Mouse (Mus musculus): ENCODE measurements around the gene Pitpnm2.

The Pitpnm2 gene

DNA sequence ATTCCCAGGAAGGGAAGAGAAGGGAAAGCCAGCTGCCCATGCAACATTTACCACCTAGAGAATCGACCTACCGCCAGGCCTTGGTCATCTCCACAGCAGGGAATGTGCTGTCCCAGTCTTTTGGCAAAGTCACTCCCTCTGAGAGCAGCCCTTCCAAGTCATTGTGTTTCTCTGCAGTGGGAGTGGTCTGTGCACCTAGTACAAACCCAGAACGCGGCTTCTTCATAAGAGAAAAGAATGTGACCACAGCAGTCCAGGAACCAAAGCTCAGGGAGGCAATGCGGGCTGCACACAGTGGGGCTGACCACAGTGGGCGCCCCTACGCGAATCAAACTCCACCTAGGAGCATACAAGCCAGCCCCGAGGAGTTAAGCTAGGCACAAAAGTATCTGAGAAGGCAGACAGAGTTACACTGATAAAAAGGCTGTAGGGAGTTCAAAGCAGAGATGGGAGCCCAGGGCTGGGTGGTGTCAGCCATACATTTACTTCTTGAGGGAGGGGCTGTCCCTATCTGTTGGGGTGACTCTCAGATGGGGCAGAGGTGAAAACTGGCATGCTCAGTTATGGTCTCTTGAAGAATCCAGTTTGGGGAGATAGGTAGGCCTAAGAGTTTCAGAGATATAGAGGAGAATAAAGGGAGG lies 1.5 kb downstream of the Pitpnm2 start:
- DNase-seq (ENCODE audit: low spot score in 2 of 2), result no peak

DNA sequence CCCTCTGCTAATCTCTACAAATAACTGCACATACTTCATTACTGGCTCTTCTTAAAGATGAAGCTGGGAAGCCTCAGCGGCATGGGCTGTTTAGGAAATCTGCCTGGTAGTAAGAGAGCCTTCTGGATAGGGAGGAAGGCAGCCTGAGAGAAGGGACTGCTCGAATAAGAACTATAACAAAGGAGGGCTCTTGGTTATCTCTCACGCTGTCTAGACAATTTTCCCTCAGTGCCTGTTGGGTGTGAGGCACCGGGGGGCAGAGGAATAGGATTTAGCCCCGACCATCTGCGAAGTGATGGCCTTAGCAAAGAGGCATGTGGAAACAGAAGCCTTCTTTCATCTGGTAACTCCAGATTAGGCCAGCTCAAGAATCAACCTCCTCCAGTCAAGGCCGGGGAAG lies 2.3 kb downstream of the Pitpnm2 start:
- no peak for DNase-seq (ENCODE audit: low spot score in 2 of 2)

DNA sequence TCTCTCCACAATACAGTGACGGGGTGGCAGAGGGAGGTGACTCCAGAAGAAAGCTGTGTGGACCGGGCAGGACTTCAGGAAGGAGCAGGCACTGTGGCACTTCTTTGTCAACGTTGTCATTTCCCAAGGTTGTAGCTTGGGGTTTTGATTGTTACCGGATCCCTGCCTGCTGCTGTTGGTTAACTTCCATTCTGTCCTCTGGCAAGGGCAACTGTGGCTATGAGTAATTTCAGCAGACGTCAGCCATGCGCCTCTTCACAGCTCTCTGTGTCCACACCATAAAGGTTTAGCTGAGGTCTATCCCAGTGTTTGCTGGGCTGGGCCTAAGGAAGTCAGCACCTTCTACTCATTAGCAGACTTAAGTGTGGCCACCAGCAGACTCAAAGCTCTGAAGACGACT lies 4.7 kb downstream of the Pitpnm2 start:
- DNase-seq (ENCODE audit: low spot score in 2 of 2), result no peak

DNA sequence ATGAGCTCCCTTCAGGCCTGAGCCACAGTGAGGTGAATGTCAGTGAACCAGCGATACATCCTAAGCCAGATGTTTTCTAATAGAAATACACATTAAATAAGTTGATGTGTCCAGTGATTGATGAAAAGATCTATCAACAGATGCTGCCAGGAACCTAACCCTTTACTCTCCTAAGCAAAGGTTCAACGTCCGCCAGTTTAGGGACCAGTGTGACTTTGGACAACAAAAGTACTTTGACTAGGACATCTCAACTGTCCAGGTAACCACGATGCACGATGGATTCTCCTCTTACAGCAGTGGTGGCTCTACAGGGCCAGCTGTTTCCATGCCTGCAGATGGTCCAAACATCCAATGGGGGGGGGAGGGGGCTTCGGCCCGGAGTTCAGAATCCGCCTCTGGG lies 5.1 kb downstream of the Pitpnm2 start:
- DNase-seq (ENCODE audit: low spot score in 2 of 2), result no peak

DNA sequence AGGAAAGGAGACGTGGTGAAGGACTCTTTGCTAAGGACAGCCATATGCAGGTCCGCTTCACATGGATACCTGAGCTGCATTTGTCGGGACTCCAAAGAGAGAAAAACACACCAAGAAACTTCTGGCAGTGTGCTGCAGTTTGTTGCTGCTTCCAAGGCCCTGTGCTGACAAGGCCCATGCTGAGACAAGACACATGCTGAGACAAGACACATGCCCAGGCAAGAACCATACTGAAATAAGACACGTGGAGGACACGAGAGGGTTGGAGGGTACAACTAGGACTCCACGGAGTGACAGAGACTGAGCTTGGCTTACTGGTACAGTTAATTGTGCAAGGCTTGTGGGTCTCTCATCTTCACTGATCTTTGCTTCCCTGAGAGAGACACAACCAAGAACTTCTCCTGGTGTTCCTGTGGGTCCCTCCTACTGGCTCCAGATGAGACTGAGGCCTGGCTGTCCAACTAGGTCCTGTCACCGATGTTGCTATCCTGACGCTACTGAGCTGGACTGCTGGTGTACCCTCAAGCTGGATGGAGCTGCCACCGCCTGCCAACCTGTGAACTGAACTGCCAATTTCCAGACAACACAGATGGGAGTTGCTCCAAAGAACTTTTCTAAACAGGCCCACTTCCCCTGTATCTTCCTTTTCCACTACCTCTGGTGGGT lies 6.2 kb downstream of the Pitpnm2 start:
- no peak for DNase-seq (ENCODE audit: low spot score in 2 of 2)

DNA sequence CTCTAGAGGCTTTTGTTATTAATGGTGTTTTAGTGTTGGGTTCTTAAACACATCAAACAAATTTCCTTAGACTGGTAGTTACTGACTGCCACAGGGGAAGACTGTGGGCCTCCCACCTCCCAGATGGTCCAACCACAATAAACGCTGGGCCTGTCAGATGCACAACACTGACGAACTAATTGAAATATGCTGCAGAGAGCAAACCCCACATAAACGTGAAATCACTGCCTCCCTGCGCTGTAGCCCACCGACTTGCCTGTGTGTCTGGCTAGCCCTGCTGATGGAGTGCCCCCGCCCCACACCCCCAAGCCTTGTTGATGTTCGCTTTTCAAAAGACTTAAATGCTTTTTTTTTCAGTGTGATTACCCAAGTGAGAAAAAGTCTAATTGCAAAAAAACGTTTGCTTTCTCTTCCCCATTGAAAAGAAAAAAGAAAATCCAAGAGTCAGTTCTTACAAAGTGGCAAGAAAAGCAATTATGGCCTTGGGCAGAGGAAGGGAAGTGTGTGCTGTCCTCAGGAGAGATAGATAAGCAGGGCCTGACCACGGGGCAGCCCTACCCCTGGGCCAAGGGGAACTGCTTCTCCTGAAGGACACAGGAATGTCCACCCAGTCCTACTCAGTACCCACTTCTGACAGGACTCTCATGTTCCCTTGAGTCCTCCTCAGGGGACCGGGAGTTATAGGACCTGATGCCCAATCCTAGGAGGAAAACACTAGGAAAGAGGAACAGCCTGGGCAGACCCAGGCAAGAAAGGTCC lies 7.7 kb downstream of the Pitpnm2 start:
- no peak for DNase-seq (ENCODE audit: low spot score in 2 of 2)

DNA sequence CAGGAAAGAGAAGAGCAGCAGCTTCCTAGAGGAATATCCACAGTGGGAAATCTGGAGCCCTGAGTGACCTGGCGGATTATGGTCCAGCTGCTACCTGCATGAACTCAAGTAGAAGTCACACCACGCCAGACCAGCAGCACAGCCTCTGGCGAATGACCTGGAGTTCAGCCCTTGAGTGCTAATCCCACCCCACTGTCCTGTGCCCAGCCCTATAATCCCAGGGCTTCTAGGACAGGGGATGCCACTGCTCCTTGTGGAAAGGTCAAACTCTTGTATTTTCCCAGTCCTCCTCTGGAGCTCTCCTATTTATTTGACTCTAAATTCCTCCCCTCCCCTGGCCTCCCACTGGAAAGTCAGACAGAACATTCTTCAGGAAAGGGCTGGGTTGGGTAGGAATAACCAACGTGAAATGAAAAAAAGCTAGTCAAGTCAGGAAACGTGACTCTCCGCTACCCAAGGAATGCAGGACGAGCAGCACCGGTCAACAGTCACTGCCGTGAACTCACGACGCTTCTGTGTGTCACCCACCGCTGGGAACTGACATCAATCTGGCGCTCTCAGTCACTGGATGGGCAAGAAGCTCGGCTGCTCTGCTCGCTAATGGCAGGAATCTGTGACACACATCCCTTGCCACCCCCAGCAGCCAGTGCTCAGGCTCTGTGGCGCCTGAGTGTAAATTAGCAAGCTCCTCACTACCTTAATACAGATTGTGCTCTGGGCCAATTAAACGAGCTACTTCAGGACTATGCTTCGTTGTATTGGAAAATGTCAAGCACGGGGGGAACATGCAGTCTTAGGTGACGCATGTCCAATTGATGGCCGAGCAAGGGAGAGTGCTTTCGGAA lies 8.5 kb downstream of the Pitpnm2 start:
- DNase-seq (ENCODE audit: low spot score in 2 of 2), result no peak

DNA sequence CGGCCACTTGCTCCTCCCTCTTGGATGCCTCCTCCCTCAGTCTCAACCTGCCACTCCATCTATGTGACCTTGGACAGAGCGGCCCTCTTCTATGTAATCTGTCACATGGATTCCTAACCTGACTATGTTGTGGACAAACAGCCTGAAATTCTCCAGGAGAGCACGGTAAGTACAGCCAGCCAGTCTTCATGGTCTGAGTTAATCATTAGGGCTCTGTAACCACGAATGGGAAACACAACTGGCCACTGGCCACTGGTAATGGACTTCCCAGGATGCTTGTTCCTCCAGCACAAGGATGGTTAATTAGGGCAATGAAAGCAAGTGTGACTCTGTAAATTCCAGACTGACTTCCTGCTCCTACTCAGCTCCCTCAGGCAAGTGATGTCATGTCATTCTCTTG lies 13.4 kb downstream of the Pitpnm2 start:
- DNase-seq (ENCODE audit: low spot score in 2 of 2), result no peak

DNA sequence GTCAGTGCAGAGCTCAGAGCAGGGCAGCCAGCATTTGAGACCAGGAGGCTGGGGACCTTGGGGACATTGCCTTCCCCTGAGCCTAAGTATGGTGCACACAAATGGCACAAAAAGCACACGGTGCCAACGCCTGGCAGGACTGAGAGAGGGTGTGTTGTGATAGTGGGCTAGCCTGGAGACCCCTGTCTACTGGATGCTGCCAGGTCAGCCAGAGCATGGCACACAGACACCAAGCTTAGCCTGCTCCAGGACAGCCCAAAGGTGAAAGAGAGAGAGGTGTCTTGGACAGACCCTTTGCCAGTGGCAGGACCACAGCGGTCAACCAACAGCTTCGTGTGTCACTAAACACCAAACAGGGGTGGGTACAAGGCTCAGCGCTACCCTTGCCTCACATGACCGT lies 14.8 kb downstream of the Pitpnm2 start:
- DNase-seq (ENCODE audit: low spot score in 2 of 2), result no peak

DNA sequence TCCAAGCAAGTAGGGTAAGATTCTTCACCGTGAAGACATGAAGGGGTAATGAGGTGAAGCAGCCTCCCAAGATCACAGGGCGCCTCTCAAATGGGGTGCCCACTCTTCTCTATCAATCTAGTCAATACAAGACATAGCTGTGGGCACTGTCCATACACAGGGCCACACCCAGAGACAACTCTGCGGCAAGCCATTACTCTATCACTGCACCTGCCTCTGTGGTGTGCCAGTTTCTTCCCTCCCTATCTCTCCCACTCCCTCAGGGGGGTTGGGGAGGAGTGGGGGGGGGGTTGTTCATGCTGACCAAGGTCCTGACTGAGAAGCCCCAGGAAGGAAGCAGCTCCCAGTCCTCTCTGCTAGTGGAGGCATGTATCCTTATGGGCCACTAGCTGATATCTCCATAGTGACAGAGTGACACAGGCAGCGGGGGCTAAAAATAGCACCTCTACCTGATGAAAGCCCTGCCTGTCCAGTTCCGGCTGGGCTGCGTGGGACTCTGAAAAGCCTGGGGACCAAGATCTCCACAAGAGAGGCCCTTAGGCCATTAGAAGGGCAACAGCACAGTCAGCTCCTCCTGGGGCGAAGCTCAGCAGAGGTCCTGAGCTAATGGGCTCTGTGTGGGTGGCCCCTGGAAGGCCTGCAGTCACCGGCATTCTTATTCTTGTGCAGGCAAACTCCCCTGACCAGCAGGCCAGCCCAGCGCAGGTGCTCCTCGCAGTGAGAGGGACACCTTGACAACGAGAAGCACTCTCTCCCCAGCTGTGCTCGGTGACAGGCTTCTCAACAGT lies 15.5 kb downstream of the Pitpnm2 start:
- no peak for DNase-seq (ENCODE audit: low spot score in 2 of 2)

DNA sequence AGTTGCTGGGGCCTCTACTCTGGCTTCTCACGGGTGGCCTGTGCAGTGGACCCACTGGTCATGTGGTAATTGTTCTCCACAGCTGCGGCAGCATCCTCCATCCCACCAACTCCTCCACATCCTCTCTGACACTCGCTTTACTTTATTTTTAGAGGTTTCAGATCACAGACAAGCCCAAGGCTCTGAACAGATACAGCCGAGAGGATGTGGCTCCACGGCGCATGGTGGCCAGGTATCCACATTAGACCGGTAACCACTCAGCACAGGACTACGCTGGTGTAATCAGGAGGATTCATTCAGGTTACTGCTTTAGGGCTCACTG lies 16.5 kb downstream of the Pitpnm2 start:
- no peak for DNase-seq (ENCODE audit: low spot score in 2 of 2)

DNA sequence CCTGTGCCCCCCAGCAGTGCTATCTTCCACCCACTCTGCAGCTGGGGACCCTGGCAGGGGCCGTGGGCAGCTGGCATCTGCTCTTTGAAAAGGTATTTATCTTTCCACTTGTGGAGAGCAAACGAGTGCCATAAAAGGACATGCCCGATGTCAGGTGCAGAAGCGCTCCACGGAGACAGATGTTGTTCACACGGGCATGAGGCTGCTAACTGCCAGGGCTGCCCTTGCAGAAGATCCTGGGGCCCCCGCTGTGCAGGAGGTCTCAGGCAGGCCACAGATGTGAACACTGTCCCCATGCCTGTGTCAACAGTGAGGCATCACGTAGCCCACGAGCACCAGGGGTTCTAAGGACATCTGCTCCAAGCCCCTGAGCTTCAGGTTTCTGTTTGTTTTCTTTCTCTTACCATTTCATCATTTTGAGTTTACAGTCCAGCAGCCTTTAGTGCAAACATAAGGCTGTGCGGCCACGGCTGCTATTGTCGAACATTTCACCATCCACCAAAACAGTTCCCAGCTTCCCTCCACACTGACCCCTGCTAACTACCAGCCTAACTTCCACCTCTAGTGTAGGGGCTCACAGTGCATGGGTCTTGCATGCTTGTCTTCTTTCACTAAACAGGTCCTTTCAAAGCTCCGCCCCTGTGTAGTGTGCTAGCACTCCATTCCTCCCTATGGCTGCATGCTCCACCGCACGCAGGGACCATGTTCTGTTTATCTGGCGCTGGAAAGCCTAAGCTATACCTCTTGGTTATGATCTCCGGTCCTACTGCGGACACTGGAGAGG lies 17.0 kb downstream of the Pitpnm2 start:
- DNase-seq (ENCODE audit: low spot score in 2 of 2), result no peak

DNA sequence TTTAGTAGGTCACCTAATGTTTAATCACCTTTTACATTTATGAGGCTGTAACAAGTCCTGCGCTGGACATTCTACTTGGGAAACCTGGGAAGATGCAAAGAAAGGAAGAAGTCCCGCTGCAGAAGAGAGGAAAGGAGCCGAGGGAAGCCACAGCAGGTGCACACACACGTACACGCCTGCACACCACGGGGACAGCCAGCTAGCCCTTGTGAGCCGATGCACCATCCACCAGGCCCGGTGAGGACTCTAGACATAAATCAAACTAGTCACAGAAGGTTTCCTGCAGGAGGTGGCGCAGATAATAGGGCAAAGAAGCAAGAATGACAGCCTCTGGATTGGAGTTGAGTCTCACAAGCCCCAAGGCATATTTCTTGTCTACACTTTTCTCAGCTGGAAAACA lies 19.1 kb downstream of the Pitpnm2 start:
- no peak for DNase-seq (ENCODE audit: low spot score in 2 of 2)

DNA sequence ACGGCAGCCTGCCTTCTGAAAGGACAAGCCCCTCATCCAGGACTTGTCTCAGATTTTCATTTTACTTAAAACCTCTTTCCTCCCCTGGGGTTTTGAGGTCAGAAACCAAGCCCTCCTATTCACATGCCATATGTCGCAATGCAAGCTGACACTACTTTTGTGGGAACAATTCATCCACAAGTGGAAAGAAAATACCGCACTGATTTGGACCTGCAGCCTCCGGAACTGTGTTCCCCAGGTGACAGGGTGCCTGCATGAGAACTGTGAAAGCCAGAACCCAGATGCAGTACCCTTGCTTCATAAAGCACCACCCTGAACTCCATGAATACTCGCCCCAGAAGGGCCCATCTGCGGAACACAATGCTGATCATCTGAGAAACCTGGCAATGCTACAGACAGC lies 22.4 kb downstream of the Pitpnm2 start:
- no peak for DNase-seq (ENCODE audit: low spot score in 2 of 2)

DNA sequence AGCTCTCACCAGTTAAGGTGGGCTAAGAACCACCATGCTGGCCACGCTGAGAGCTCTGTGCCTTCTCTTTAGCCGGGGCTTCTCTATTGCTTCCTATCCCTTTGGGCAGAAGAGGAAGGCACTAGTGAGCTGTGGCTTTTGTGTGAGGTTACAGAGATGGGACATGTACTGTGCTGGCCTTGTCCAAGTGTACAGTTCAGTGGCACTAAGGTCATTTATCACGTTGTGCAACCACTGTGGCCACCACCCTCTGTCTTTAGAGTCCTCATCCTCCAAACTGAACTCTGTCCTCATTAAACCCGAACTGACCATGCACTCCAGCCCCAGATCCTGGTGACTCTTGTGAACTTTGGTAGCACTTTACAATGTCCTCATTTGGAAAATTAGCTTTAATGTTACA lies 23.1 kb downstream of the Pitpnm2 start:
- no peak for DNase-seq (ENCODE audit: low spot score in 2 of 2)

DNA sequence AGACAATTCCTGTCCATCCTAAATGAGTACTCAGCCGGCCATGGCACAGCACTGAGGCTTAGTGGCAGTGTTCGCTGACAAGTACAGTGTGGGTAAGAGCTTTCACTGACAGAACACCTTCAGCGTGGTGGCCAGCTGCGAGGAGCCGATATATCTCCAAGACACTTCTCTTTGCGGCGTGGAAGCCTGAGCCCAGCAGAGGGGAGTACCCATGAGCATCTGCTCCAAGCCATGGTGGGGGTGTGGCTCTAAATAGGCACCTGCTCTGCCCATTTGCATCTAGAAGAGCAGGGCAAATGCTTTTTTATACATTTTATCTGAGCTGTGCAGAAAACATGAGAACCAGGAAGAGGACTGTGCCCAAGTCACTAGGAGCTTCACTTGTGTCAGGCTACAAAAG lies 23.7 kb downstream of the Pitpnm2 start:
- no peak for DNase-seq (ENCODE audit: low spot score in 2 of 2)

DNA sequence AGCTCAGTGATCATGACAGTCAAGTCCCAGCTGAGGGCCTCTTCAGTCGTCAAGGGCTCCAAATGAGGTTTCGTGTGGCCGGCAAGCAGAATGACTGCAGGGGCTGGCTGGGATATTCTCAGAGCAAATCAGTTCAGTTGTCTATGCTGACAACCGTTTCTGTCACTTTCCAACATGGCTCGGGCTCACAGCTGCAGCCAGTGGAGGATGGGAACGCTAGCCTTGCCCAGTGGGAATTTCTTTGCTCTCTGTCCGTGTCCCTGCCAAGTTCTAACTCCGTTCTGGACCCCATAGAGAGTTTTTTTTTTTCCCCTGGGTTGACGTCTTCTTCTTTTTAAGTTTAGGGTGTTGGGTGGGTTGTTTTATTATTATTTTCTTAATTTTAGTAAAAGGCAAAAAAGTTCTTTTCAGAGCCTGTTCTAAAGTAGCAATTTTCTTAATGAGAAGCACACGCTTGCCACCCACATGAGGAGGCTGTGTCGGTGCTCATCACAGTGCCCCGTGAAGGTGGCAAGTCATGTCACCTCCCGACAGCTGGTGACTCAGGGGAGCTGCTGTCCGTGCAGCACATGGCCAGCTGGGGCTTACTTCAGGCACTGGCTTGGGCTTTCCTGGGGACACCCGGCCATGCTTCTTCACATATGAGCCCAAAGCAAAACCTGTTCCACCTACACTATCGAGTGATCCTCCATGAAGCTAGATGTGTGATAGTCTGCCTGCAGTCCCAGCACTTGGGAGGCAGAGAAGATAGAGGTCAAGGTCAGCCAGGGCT lies 25.1 kb downstream of the Pitpnm2 start:
- DNase-seq (ENCODE audit: low spot score in 2 of 2), result no peak

DNA sequence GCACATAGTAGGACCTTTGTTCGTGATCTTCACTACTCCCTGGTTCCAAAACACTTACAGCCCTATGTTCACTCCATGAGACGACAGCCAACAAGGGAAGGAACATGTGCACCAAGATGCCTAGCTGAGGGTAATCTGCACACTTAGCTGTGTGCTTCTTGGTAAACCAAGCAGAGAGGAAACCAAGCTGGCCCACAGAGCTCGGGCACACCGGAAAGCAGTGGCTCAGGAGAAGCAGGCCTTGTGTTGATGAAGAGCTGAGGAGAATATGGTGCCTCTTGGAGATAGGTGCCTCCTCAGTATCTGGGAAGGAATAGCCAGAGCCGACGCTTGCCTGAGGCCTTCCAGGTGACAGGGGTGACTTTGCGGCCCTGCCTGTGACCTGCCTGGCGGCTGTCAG lies 26.0 kb downstream of the Pitpnm2 start:
- DNase-seq (ENCODE audit: low spot score in 2 of 2), result no peak

DNA sequence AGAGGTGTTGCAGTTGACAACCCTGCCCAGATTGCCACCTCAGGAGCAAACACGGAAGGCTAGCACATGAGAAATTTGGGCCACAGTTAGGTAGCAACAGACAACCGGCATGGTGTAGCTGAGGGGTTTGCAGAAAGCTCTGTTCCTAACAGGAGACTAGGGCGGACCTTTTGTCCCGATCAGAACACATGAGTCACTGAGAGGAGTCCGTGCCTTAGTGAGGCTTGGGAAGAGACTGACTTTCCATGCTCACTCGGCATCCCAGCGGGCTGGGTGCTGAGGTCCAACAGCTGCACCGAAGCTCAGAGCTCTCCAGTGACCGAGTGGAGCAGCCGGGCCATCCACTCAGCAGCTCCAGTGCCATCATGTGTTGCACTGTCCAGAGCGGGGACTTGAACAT lies 26.9 kb downstream of the Pitpnm2 start:
- no peak for DNase-seq (ENCODE audit: low spot score in 2 of 2)

DNA sequence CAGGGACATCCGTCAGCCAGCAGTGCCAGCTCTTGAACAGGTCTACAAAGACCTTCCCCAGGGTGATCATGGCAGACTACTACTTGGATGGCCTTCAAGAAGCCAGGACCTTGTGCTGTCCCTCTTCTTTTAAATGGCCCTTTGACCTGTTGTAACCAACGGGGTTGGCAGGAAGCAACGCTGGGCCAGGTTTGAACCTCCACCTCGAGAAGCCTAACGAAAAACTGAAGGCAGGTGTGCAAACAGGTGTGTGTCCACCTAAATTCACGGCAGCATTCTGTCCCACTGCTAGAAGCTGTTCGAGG lies 27.9 kb downstream of the Pitpnm2 start:
- DNase-seq (ENCODE audit: low spot score in 2 of 2), result no peak
